Mouse (Mus musculus): Measurements from ENCODE around the gene Ntf5.

- TF ChIP-seq CTCF (conservative IDR thresholded peaks at IDR 0.05; ENCODE audit: low read length) (no peak), POU5F1 (IDR thresholded peaks at IDR 0.05; ENCODE audit: borderline replicate concordance, low read length) (no peak)
Measured at GRCm38 (mm10) chr7:45366652-45367019, 46.9 kb upstream of the Ntf5 start, which contains the start of gene Ppfia3.
